Mouse (Mus musculus): ENCODE measurements at regions not wholly inside any gene's neighbourhood (a gene's known extent, or its start where the extent isn't known, plus 50 kb on each side); places are given as distances from the start of the nearest gene placed in this dataset.

DNA sequence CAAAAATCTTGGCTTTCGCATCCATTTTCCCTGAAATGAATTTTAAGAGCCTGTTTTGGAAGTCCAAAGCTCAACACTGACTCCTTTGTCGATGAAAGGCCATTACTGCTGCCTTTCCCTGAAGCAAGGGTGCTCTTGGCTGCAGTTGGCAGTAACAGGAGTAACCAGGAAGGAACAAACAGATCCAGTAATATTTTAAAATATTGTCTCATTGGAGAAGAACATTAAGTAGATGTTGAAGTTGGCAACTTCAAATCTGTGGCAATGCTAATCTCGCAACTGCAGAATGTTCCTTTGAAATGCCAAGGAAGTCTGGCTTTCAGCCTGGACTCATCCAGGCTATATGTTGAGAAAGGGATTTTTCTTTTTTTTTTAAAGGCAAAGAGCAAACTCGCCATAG lies 154.3 kb upstream of the Lef1 start:
- TF ChIP-seq CTCF (IDR thresholded peaks at IDR 0.05) (peak; percentile 13), POLR2A (IDR thresholded peaks at IDR 0.05; ENCODE audit: insufficient read depth, low read depth, low read length) (no peak)

Measured in heart, adult 2 months (tissue).